Mouse (Mus musculus) erythroblast, embryonic 14.5 days (primary cell): ENCODE measurements around the gene Gtf2ird1. TPM values are rescaled to one million over a fixed set of nuclear protein-coding genes. Genes with fewer than 3 reads are reported as not detected.

ENCODE experiments used
- H3K27me3 ChIP-seq: 2 replicates; pipeline ENCODE4 v1.6.1; 2012; ENCODE audit warnings: inconsistent platforms; ENCODE audit not compliant: control insufficient read depth
- H3K36me3 ChIP-seq: 2 replicates; pipeline ENCODE4 v1.6.1; 2012; ENCODE audit warnings: mild to moderate bottlenecking, inconsistent platforms; ENCODE audit not compliant: control insufficient read depth
- H3K4me1 ChIP-seq: 2 replicates; pipeline ENCODE4 v1.6.1; 2012; ENCODE audit warnings: inconsistent platforms; ENCODE audit not compliant: control insufficient read depth
- H3K4me3 ChIP-seq: replicated peaks from 2 replicates; pipeline ENCODE3; 2012; ENCODE audit warnings: moderate library complexity, mild to moderate bottlenecking, inconsistent platforms
- H3K9me3 ChIP-seq: 2 replicates; pipeline ENCODE4 v1.6.1; 2012; ENCODE audit warnings: low read length, inconsistent platforms, mixed read lengths; ENCODE audit not compliant: control insufficient read depth
- GATA1 ChIP-seq: IDR thresholded peaks from 2 replicates; pipeline ENCODE4 v1.6.1; 2012; ENCODE audit warnings: low read length, inconsistent platforms, mixed read lengths
- TAL1 ChIP-seq: IDR thresholded peaks from 3 replicates; pipeline ENCODE4 v1.6.1; 2012; ENCODE audit warnings: low read length, inconsistent platforms, mixed read lengths
- polyA plus RNA-seq: library from polyadenylated mRNA; stranded (reverse); fragments of >175 nt; gene quantifications from 2 replicates; pipeline ENCODE4 v1.2.3, GENCODE M21; 2012

Gtf2ird1 gene
- polyA plus RNA-seq, 1 experiment, result 2.0 TPM

GRCm38 (mm10) chr5:134441105-134441504 is 15.4 kb downstream of the Gtf2ird1 start:
- no peak for TF ChIP-seq GATA1
- TF ChIP-seq TAL1, result no peak
- H3K36me3 ChIP-seq, result no peaks in the 10 kb centered on the region; the same call in 1 of the 2 replicates
- H3K4me3 ChIP-seq, result no peak overlapping the region
- H3K4me1 ChIP-seq, result peaks cover 9% of the 10 kb centered on the region
- H3K9me3 ChIP-seq, result peaks cover 2% of the 10 kb centered on the region
- H3K27me3 ChIP-seq, result no peaks in the 10 kb centered on the region

GRCm38 (mm10) chr5:134440098-134440497 is 16.4 kb downstream of the Gtf2ird1 start:
- H3K27me3 ChIP-seq, result no peaks in the 10 kb centered on the region
- H3K4me3 ChIP-seq, result no peak overlapping the region
- TF ChIP-seq TAL1, result no peak
- no peak for TF ChIP-seq GATA1
- H3K36me3 ChIP-seq, result no peaks in the 10 kb centered on the region; the same call in 1 of the 2 replicates
- peaks cover 9% of the 10 kb centered on the region for H3K4me1 ChIP-seq
- peaks cover 2% of the 10 kb centered on the region for H3K9me3 ChIP-seq

GRCm38 (mm10) chr5:134439481-134439880 is 17.0 kb downstream of the Gtf2ird1 start:
- TF ChIP-seq GATA1 (no peak), TAL1 (no peak)
- no peaks in the 10 kb centered on the region for H3K27me3 ChIP-seq
- peaks cover 9% of the 10 kb centered on the region for H3K4me1 ChIP-seq
- no peaks in the 10 kb centered on the region; the same call in 1 of the 2 replicates for H3K36me3 ChIP-seq
- no peak overlapping the region for H3K4me3 ChIP-seq
- H3K9me3 ChIP-seq, result peaks cover 2% of the 10 kb centered on the region

- Histone ChIP-seq H3K27me3 (no peaks in the 10 kb centered on the region), H3K36me3 (no peaks in the 10 kb centered on the region; the same call in 1 of the 2 replicates), H3K4me1 (peaks cover 9% of the 10 kb centered on the region), H3K9me3 (peaks cover 2% of the 10 kb centered on the region; the same call in 1 of the 2 replicates), H3K4me3 (no peak overlapping the region)
- TF ChIP-seq TAL1 (no peak), GATA1 (no peak)
Observed at GRCm38 (mm10) chr5:134438676-134439425, 17.7 kb downstream of the Gtf2ird1 start.

GRCm38 (mm10) chr5:134437459-134437827 is 19.1 kb downstream of the Gtf2ird1 start:
- Histone ChIP-seq H3K36me3 (no peaks in the 10 kb centered on the region; the same call in 1 of the 2 replicates), H3K9me3 (no peaks in the 10 kb centered on the region), H3K4me1 (peaks cover 9% of the 10 kb centered on the region), H3K27me3 (no peaks in the 10 kb centered on the region), H3K4me3 (no peak overlapping the region)
- TF ChIP-seq GATA1 (no peak), TAL1 (no peak)

- TF ChIP-seq GATA1 (no peak), TAL1 (no peak)
- Histone ChIP-seq H3K36me3 (no peaks in the 10 kb centered on the region; the same call in 1 of the 2 replicates), H3K4me3 (no peak overlapping the region), H3K4me1 (peaks cover 9% of the 10 kb centered on the region), H3K27me3 (no peaks in the 10 kb centered on the region), H3K9me3 (no peaks in the 10 kb centered on the region)
Observed at GRCm38 (mm10) chr5:134436782-134437458, 19.6 kb downstream of the Gtf2ird1 start.

GRCm38 (mm10) chr5:134435836-134436331 is 20.6 kb downstream of the Gtf2ird1 start:
- Histone ChIP-seq H3K27me3 (no peaks in the 10 kb centered on the region), H3K4me1 (peaks cover 14% of the 10 kb centered on the region), H3K4me3 (no peak overlapping the region), H3K36me3 (no peaks in the 10 kb centered on the region; the same call in 1 of the 2 replicates), H3K9me3 (no peaks in the 10 kb centered on the region)
- TF ChIP-seq GATA1 (no peak), TAL1 (no peak)

GRCm38 (mm10) chr5:134433137-134433536 is 23.4 kb downstream of the Gtf2ird1 start:
- TF ChIP-seq TAL1, result no peak
- no peak for TF ChIP-seq GATA1
- H3K4me3 ChIP-seq, result no peak overlapping the region
- no peaks in the 10 kb centered on the region for H3K9me3 ChIP-seq
- peaks cover 15% of the 10 kb centered on the region for H3K4me1 ChIP-seq
- H3K36me3 ChIP-seq, result no peaks in the 10 kb centered on the region; the same call in 1 of the 2 replicates
- no peaks in the 10 kb centered on the region for H3K27me3 ChIP-seq

- H3K9me3 ChIP-seq, result no peaks in the 10 kb centered on the region
- no peaks in the 10 kb centered on the region for H3K27me3 ChIP-seq
- no peaks in the 10 kb centered on the region for H3K36me3 ChIP-seq
- no peak overlapping the region for H3K4me3 ChIP-seq
- TF ChIP-seq GATA1, result no peak
- TF ChIP-seq TAL1, result no peak
- H3K4me1 ChIP-seq, result peaks cover 10% of the 10 kb centered on the region
Observed at GRCm38 (mm10) chr5:134430087-134430486, 26.4 kb downstream of the Gtf2ird1 start.
